Comparison of ENCODE assay signal across 7 mouse cellular contexts in genomic region chr4:59360704-59361103, GRCm38 (mm10).
DNase-seq lines count a peak whose midpoint lies in the region; ATAC-seq lines count a peak whose summit lies in the region.

No protein-coding gene starts in this region.

- H3K9ac ChIP-seq in forebrain, embryonic 14.5 days (ENCODE audit: low read length) = no peak overlapping the region
- no peak overlapping the region for H3K9ac ChIP-seq in hindbrain, embryonic 16.5 days (ENCODE audit: low read depth, low read length)

- no peak overlapping the region for H3K27ac ChIP-seq in forebrain, embryonic 14.5 days (ENCODE audit: low read depth, low read length)
- H3K27ac ChIP-seq in hindbrain, embryonic 16.5 days (ENCODE audit: low read depth, low read length) = no peak overlapping the region

- peak; percentile 92 for DNase-seq in NIH3T3 (ENCODE audit: low read depth)
- peak; percentile 72 for DNase-seq in c-Kit-positive CD71-positive TER-119-positive erythroid progenitor cells, embryonic 14.5 days (ENCODE audit: low spot score)
- peak; percentile 84 for DNase-seq in forebrain, embryonic 14.5 days (ENCODE audit: low spot score)
- peak; percentile 82 to 84 for DNase-seq in left cerebral cortex, postnatal 25 days (ENCODE audit: low spot score in 2 of 2)
- peak; percentile 76 for DNase-seq in mesoderm, embryonic 11.5 days (ENCODE audit: low read depth, low spot score)
- peak; percentile 90 for DNase-seq in right cerebral cortex, postnatal 4 days

- H3K36me3 ChIP-seq in forebrain, embryonic 14.5 days (ENCODE audit: control insufficient read depth, insufficient read depth, low read length) = no peaks in the 10 kb centered on the region
- no peaks in the 10 kb centered on the region for H3K36me3 ChIP-seq in hindbrain, embryonic 16.5 days (ENCODE audit: control insufficient read depth, insufficient read depth, low read length)

- ATAC-seq in forebrain, embryonic 14.5 days = peak; percentile 76
- ATAC-seq in hindbrain, embryonic 16.5 days = 0 out of 2 replicates have a peak, but pooled peaks have one; percentile 56

- H3K9me3 ChIP-seq in forebrain, embryonic 14.5 days (replicated peaks; ENCODE audit: control insufficient read depth, low read length) = no peaks in the 10 kb centered on the region
- H3K9me3 ChIP-seq in hindbrain, embryonic 16.5 days (ENCODE audit: control insufficient read depth, low read length) = no peaks in the 10 kb centered on the region

- no peaks in the 10 kb centered on the region for H3K27me3 ChIP-seq in forebrain, embryonic 14.5 days (replicated peaks; ENCODE audit: control insufficient read depth, insufficient read depth, low read length)
- H3K27me3 ChIP-seq in hindbrain, embryonic 16.5 days (replicated peaks; ENCODE audit: control insufficient read depth, insufficient read depth, low read length) = no peaks in the 10 kb centered on the region

- 0 out of 2 replicates have a peak, but pooled peaks cover 5% of the 10 kb centered on the region for H3K4me1 ChIP-seq in forebrain, embryonic 14.5 days (ENCODE audit: control insufficient read depth, insufficient read depth, low read length)
- peaks cover 3% of the 10 kb centered on the region; the same call in 1 of the 2 replicates for H3K4me1 ChIP-seq in hindbrain, embryonic 16.5 days (ENCODE audit: control insufficient read depth, insufficient read depth, low read depth, low read length)

- intact Hi-C loops in left cerebral cortex, postnatal 25 days (cut with DNase I) = loop anchor here (1.0 to 5.0 kb wide), 2 partner anchors 209 to 422 kb away; no protein-coding TSS in a partner anchor

- H3K4me3 ChIP-seq in forebrain, embryonic 14.5 days (ENCODE audit: low read depth, low read length) = no peak overlapping the region
- no peak overlapping the region for H3K4me3 ChIP-seq in hindbrain, embryonic 16.5 days (ENCODE audit: low read length)

- H3K4me2 ChIP-seq in forebrain, embryonic 14.5 days (ENCODE audit: low read length) = no peak overlapping the region; the same call in 1 of the 2 replicates
- peak overlapping the region; percentile 34 for H3K4me2 ChIP-seq in hindbrain, embryonic 16.5 days (ENCODE audit: low read length)

- WGBS in forebrain, embryonic 14.5 days = 3% methylated on average over 15 of the region's 15 CpGs
- 2% methylated on average over 15 of the region's 15 CpGs for WGBS in hindbrain, embryonic 16.5 days
